Mouse (Mus musculus): ENCODE data around the gene Sema3f. TPM values are rescaled to one million over a fixed set of nuclear protein-coding genes. Genes with fewer than 3 reads are reported as not detected.

The Sema3f gene
- total RNA-seq, 1 experiment from 2014 or later = 0.35 TPM

DNA sequence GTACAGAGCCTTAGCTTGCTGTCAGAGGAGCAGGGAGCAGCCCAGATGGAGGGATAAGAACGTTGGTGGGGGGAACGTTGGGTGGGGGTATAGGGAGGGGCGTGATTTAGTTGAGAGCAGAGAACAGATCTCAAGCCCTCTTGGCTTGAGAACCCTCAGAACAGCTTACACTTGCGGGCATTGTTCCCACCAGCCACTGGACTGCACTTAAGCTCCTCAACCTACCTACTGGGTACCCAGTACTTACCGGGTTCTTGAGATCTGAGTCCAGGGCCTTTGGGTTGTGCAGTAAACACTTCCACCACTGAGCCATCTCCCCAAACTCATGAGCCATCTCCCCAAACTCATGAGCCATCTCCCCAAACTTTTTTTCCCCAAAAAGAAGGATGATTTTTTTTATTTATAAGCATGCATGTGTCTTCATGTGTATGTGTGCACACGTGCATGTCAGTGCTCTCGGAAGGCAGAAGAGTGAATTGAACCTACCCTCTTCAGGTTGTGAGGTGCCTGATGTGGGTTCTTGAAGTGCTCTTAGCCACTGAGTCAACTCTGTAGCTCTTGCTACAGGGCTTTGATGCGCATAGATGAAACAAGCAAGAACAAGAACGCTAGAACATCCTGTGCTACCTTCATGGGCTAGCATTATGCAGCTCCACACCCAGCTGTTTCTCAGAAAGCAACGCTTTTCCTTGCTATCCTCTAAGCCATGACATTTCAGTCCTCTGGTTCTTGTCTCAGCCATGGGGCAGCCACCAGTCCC, 8.7 kb upstream of the Sema3f start:
- ATAC-seq (ENCODE audit: extremely low read depth, insufficient number of reproducible peaks, low FRiP score, poor library complexity, severe bottlenecking) = no peak

GRCm38 (mm10) chr9:107716951-107717350, 6.7 kb upstream of the Sema3f start:
- ATAC-seq (ENCODE audit: extremely low read depth, insufficient number of reproducible peaks, low FRiP score, poor library complexity, severe bottlenecking) = no peak

- no peak for ATAC-seq (ENCODE audit: extremely low read depth, insufficient number of reproducible peaks, low FRiP score, poor library complexity, severe bottlenecking)
Observed at GRCm38 (mm10) chr9:107715632-107716031, 5.4 kb upstream of the Sema3f start.

DNA sequence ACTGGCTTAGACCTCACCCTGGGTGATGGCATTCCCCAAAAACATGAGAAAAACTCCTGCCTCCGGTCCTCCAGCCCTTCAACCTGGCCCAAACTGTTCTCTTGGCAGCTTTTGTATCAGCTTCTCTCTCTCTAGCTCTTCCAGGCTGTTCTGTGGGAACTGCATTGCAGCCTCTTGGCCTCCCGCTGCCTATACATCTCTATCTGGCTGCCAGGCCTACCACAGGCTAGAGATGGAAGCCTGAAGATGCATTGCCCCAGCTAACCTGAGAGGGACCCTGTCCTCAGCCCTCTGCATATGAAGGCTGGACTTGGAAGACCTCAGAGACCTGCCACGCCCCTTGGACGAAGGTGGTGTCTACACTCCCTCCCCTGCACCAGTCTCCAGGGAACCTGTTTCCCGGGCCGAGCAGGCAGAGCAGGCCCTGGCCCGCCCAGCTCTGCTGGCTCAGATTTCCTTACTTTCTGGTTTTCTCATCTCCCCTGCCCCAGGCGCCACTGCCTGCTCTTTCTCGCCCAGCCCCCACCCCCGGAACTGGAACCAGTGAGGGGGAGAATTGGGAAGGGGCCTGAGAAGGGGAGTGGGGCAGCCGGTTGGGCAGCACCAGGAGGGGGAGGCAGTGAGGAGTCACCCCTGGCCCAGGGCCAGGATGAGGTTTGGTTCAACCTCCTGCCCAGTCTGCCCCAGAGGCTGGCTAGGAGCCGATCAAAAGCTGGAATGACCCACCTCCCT, 4.1 kb upstream of the Sema3f start:
- no peak for ATAC-seq (ENCODE audit: extremely low read depth, insufficient number of reproducible peaks, low FRiP score, poor library complexity, severe bottlenecking)

GRCm38 (mm10) chr9:107709096-107709696, 1.1 kb downstream of the Sema3f start:
- ATAC-seq (ENCODE audit: extremely low read depth, insufficient number of reproducible peaks, low FRiP score, poor library complexity, severe bottlenecking) = no peak

GRCm38 (mm10) chr9:107708439-107709095, 1.7 kb downstream of the Sema3f start:
- ATAC-seq (ENCODE audit: extremely low read depth, insufficient number of reproducible peaks, low FRiP score, poor library complexity, severe bottlenecking) = no peak

GRCm38 (mm10) chr9:107707701-107708438, 2.4 kb downstream of the Sema3f start:
- no peak for ATAC-seq (ENCODE audit: extremely low read depth, insufficient number of reproducible peaks, low FRiP score, poor library complexity, severe bottlenecking)

DNA sequence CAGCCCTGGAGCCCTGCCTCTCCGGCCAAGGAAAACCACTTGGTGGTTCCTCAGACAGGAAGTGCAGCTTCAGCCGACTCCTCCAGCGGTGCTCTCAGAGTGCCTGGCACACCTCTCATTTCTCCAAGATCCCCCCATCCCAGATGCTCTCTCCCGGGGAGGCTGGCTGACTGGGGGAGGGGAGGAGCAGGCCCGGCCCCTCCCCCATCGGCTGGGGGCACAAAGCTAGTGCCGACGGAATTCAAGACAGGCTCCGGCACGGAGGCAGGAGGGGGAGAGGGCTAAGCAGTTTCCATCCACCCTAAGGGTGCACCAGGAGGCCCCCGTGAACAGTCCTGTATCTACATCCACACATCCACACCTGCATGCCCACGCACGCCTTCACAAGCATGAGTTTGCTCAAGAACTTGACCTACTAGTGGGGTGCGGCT, 3.5 kb downstream of the Sema3f start:
- ATAC-seq (ENCODE audit: extremely low read depth, insufficient number of reproducible peaks, low FRiP score, poor library complexity, severe bottlenecking) = no peak

GRCm38 (mm10) chr9:107703337-107704122, 6.7 kb downstream of the Sema3f start:
- ATAC-seq (ENCODE audit: extremely low read depth, insufficient number of reproducible peaks, low FRiP score, poor library complexity, severe bottlenecking) = no peak

DNA sequence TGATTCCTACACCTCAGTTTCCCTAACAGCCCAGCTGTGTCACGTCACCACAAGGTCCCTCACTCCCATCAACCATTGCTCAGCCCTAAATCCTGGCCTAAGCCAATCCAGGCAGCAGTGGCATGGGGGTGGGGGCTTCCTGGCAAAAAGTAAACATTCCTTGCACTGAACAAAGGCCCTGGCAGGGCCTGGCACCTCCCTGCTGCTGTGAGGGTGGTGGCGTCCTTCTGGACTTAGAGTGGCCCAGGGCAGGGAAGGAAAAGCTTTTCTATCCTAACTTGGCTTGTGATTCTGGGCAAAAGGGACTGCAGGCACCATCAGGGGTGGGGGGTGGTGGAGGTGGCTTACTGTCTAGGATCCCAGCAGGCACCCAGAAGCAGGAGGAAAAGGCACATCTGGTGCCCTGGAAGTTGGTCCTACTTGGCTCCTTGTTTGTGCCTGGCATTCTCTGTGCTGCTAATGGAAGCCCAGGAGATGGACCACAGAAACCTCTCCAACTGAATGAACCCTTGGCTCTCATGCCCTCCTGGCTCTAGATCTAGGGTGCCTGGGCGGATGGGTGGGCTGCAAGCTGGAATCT, 7.6 kb downstream of the Sema3f start:
- no peak for ATAC-seq (ENCODE audit: extremely low read depth, insufficient number of reproducible peaks, low FRiP score, poor library complexity, severe bottlenecking)

- ATAC-seq (ENCODE audit: extremely low read depth, insufficient number of reproducible peaks, low FRiP score, poor library complexity, severe bottlenecking) = no peak
Observed at GRCm38 (mm10) chr9:107701594-107701993, 8.7 kb downstream of the Sema3f start.

GRCm38 (mm10) chr9:107700114-107700571, 10.1 kb downstream of the Sema3f start:
- ATAC-seq (ENCODE audit: extremely low read depth, insufficient number of reproducible peaks, low FRiP score, poor library complexity, severe bottlenecking) = no peak

DNA sequence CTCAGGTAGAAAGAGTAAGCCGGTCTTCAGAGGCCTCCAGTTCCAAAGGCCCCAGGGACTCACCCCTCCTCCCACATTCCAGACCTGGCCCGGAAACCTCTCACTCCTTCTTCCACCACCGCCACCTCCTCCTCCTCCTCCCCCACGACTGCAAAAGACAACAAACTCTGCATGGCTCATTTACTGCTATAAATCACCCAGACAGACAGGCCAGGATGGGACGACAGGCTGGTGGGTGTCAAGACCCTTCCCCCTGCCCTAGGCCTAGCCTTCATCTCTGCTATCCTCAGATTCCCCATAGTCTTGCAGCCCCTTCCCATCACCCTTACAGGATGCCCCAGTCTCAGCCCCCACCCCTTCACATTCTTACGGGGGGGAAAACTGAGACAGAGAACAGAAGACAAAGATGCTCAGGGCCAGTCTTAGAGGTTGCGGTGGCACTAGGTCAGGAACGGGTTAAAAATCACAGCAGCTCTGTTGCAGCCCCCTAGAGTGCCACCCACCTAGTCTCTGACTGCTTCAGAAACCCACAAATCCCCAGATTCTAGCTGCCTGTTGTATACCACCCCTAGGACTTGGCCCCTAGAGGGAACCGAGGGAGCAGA, 10.8 kb downstream of the Sema3f start:
- no peak for ATAC-seq (ENCODE audit: extremely low read depth, insufficient number of reproducible peaks, low FRiP score, poor library complexity, severe bottlenecking)

GRCm38 (mm10) chr9:107698611-107699190, 11.6 kb downstream of the Sema3f start:
- ATAC-seq (ENCODE audit: extremely low read depth, insufficient number of reproducible peaks, low FRiP score, poor library complexity, severe bottlenecking) = no peak

GRCm38 (mm10) chr9:107697811-107698521, 12.3 kb downstream of the Sema3f start:
- no peak for ATAC-seq (ENCODE audit: extremely low read depth, insufficient number of reproducible peaks, low FRiP score, poor library complexity, severe bottlenecking)

DNA sequence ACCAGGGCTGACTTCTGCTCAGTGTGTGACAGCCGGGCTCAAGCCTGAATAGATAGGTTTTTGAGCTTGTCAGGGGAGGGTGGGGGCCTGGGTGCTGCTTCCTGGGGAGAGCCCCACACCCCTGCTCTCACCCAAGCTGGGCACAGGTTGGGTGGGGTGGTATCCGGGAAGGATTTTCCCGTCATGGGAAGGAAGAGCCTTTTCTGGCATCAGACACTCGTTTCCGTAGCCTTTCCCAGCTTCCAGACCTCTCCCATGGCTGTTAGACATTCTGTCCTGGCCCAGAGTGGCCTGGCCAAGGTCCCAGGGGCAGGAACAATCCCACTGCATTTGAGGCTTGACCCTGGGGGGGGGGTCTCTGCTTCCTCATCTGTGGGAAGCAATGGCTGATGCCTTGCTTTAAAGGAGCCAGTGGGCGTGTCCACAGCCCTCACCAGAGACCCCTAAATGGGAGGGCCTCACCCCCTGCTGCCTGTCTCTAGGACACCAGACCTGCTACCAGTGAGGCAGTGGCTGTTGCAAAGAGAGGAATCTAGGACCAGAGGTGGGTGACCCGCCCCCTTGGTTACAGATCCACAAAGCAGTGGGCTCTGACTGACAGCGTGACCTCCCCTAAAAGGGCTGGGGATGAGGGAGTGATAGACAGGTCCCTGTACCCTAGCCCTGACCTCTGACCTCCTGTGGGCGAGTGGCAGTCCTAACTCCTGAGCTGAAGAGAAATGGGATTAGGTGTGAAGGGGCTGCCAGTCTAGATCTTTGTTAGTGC, 13.2 kb downstream of the Sema3f start:
- ATAC-seq (ENCODE audit: extremely low read depth, insufficient number of reproducible peaks, low FRiP score, poor library complexity, severe bottlenecking) = no peak

All from neutrophil, adult 5-6 weeks (primary cell).